Mouse (Mus musculus): ENCODE measurements at regions not wholly inside any gene's neighbourhood (a gene's known extent, or its start where the extent isn't known, plus 50 kb on each side); places are given as distances from the start of the nearest gene placed in this dataset.
A peak's percentile ranks its signal among the peaks of the same experiment; 100 is the strongest.

DNA sequence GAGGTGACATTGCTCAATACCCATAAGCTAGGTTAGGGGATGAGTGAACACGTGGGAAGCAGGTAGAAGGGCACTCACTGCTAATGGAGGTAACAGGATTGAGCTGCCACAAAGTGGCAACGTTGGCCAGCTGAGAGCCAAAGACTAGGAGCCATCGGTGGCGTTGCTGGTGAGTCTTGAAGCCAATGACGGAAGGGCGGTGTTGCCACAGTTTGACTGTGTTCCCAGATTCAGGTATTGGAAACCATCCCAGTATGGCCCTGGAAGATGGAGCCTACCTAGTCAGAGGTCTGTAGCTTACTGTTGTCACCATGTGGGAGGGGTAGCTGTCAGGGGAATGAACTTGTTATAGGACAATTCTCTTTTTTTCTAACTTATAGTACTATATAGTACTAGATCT, 158.4 kb downstream of the Ly86 start:
- no peak for TF ChIP-seq POLR2A (IDR thresholded peaks at IDR 0.05; ENCODE audit: control insufficient read depth, extremely low read depth, insufficient read depth, low read length, poor library complexity)
- Histone ChIP-seq H3K4me3 (ENCODE audit: control insufficient read depth, insufficient read depth, low read length) (no peak overlapping the region), H3K27ac (ENCODE audit: control insufficient read depth, insufficient read depth, low read length) (no peak overlapping the region), H3K36me3 (ENCODE audit: control insufficient read depth, insufficient read depth, low read length) (no peaks in the 10 kb centered on the region), H3K4me1 (replicated peaks; ENCODE audit: control insufficient read depth, insufficient read depth, low read length) (peaks cover 21% of the 10 kb centered on the region), H3K27me3 (ENCODE audit: control insufficient read depth, insufficient read depth, low read length) (no peaks in the 10 kb centered on the region)
- DNase-seq, result no peak
- WGBS, result 95% methylated on average over 6 of the region's 6 CpGs

DNA sequence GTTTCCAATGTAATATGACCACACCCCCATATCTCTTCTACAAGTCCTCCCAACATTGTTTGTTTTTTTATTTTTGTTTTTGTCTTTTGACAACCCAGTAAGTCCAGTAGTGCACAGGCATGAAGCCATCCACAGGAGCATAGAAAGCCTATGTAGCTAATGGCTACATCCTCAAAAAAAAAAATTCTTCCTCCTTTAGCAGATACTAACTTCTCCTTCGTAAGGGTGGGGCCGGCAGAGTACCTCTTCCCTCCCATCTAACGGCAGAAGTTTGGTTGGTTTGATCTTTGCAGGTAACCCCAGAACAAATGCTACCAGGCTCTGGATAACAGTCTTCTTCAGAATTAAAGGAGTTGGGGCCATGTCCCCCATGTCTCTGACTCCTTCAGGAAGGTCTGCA, 158.9 kb downstream of the Ly86 start:
- no peak overlapping the region for H3K27ac ChIP-seq (ENCODE audit: control insufficient read depth, insufficient read depth, low read length)
- WGBS, result 16% methylated on average over 3 of the region's 3 CpGs
- no peak for DNase-seq

GRCm38 (mm10) chr13:37504373-37504772, 159.4 kb downstream of the Ly86 start:
- DNase-seq, result no peak
- WGBS, result 60% methylated on average over 10 of the region's 10 CpGs
- Histone ChIP-seq H3K27me3 (ENCODE audit: control insufficient read depth, insufficient read depth, low read length) (no peaks in the 10 kb centered on the region), H3K4me1 (replicated peaks; ENCODE audit: control insufficient read depth, insufficient read depth, low read length) (peaks cover 28% of the 10 kb centered on the region), H3K27ac (ENCODE audit: control insufficient read depth, insufficient read depth, low read length) (no peak overlapping the region), H3K4me3 (ENCODE audit: control insufficient read depth, insufficient read depth, low read length) (no peak overlapping the region), H3K36me3 (ENCODE audit: control insufficient read depth, insufficient read depth, low read length) (no peaks in the 10 kb centered on the region)
- TF ChIP-seq POLR2A (IDR thresholded peaks at IDR 0.05; ENCODE audit: control insufficient read depth, extremely low read depth, insufficient read depth, low read length, poor library complexity) (no peak), CTCF (IDR thresholded peaks at IDR 0.05; ENCODE audit: borderline replicate concordance, control insufficient read depth, extremely low read depth, insufficient read depth, low read length, poor library complexity) (no peak)

More for the DNA sequence above, 158.9 kb downstream of the Ly86 start:
- Histone ChIP-seq H3K36me3 (ENCODE audit: control insufficient read depth, insufficient read depth, low read length) (no peaks in the 10 kb centered on the region), H3K4me1 (replicated peaks; ENCODE audit: control insufficient read depth, insufficient read depth, low read length) (peaks cover 25% of the 10 kb centered on the region), H3K27me3 (ENCODE audit: control insufficient read depth, insufficient read depth, low read length) (no peaks in the 10 kb centered on the region), H3K4me3 (ENCODE audit: control insufficient read depth, insufficient read depth, low read length) (no peak overlapping the region)
- TF ChIP-seq CTCF (IDR thresholded peaks at IDR 0.05; ENCODE audit: borderline replicate concordance, control insufficient read depth, extremely low read depth, insufficient read depth, low read length, poor library complexity) (no peak), POLR2A (IDR thresholded peaks at IDR 0.05; ENCODE audit: control insufficient read depth, extremely low read depth, insufficient read depth, low read length, poor library complexity) (no peak)

DNA sequence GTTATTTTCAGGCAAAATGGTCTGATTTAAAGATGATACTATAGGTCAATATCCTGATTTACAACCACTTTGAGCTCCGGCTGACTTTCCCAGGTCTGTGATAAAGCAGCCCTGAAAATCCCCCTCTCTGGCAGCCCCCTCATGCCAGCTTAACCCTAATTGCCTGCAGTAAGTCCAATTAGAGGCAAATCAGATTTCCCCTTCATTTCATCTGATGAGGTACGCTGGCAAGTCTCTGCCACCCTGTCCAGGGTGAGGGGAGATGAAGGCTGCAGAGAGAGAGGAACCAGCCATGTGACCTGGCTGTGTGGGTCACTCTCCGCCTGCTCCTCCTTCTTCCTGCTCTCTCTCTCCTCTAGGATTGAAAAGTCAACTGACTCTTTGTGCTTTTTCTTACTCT, 160.6 kb downstream of the Ly86 start:
- Histone ChIP-seq H3K27me3 (ENCODE audit: control insufficient read depth, insufficient read depth, low read length) (no peaks in the 10 kb centered on the region), H3K4me3 (ENCODE audit: control insufficient read depth, insufficient read depth, low read length) (no peak overlapping the region), H3K36me3 (ENCODE audit: control insufficient read depth, insufficient read depth, low read length) (no peaks in the 10 kb centered on the region), H3K27ac (ENCODE audit: control insufficient read depth, insufficient read depth, low read length) (no peak overlapping the region), H3K4me1 (replicated peaks; ENCODE audit: control insufficient read depth, insufficient read depth, low read length) (peaks cover 34% of the 10 kb centered on the region)
- TF ChIP-seq POLR2A (IDR thresholded peaks at IDR 0.05; ENCODE audit: control insufficient read depth, extremely low read depth, insufficient read depth, low read length, poor library complexity) (no peak), CTCF (IDR thresholded peaks at IDR 0.05; ENCODE audit: borderline replicate concordance, control insufficient read depth, extremely low read depth, insufficient read depth, low read length, poor library complexity) (no peak)
- WGBS, result 89% methylated on average over 3 of the region's 3 CpGs
- no peak for DNase-seq

DNA sequence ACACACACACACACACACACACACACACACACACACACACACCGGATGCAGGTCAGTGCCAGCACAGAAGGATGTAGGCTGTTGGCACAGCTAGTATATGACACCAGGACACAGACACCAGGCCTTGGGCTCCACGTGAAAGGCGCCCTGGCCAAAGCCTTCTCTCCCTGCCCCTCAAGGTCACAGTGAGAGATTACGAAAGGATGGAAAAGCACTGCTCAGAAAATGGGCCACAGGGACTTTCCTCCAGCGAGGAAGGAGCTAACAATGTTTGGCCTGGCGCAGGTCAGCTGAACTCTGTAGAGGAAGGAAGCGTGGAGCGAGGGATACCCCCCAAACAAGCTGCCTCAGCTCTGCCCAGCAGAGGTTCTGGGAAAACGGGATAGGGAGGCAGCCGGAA, 161.0 kb downstream of the Ly86 start:
- Histone ChIP-seq H3K27ac (ENCODE audit: control insufficient read depth, insufficient read depth, low read length) (no peak overlapping the region), H3K4me3 (ENCODE audit: control insufficient read depth, insufficient read depth, low read length) (no peak overlapping the region), H3K27me3 (ENCODE audit: control insufficient read depth, insufficient read depth, low read length) (no peaks in the 10 kb centered on the region), H3K36me3 (ENCODE audit: control insufficient read depth, insufficient read depth, low read length) (no peaks in the 10 kb centered on the region), H3K4me1 (replicated peaks; ENCODE audit: control insufficient read depth, insufficient read depth, low read length) (peaks cover 34% of the 10 kb centered on the region)
- no peak for TF ChIP-seq CTCF (IDR thresholded peaks at IDR 0.05; ENCODE audit: borderline replicate concordance, control insufficient read depth, extremely low read depth, insufficient read depth, low read length, poor library complexity)
- TF ChIP-seq POLR2A (IDR thresholded peaks at IDR 0.05; ENCODE audit: control insufficient read depth, extremely low read depth, insufficient read depth, low read length, poor library complexity), result no peak
- WGBS, result 79% methylated on average over 10 of the region's 10 CpGs
- no peak for DNase-seq

- 87% methylated on average over 8 of the region's 8 CpGs for WGBS
- Histone ChIP-seq H3K4me1 (replicated peaks; ENCODE audit: control insufficient read depth, insufficient read depth, low read length) (peaks cover 34% of the 10 kb centered on the region), H3K36me3 (ENCODE audit: control insufficient read depth, insufficient read depth, low read length) (no peaks in the 10 kb centered on the region)
These were observed 161.7 kb downstream of the Ly86 start for GRCm38 (mm10) chr13:37506701-37507100.

DNA sequence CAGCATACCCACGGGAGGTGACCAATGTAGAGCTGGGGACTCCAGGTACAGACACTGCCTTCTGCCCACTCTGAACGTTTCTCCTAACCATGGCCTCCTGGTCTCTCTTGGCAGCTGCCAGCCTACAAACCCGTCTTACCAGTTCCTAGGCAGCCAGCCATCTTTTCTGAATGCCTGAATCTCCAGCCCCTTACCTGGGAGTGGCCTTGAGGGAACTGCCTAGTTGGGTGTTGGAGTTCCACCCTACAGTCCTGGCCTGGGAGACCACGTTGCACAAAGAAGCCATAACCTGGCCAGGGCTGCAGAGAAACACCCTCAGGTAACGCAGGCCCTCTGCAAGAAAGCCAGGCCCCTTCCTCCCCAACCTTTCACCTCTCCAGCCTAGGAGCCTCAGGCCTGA, 162.1 kb downstream of the Ly86 start:
- Histone ChIP-seq H3K27me3 (ENCODE audit: control insufficient read depth, insufficient read depth, low read length) (no peaks in the 10 kb centered on the region), H3K4me3 (ENCODE audit: control insufficient read depth, insufficient read depth, low read length) (no peak overlapping the region), H3K4me1 (replicated peaks; ENCODE audit: control insufficient read depth, insufficient read depth, low read length) (peaks cover 34% of the 10 kb centered on the region), H3K27ac (ENCODE audit: control insufficient read depth, insufficient read depth, low read length) (no peak overlapping the region), H3K36me3 (ENCODE audit: control insufficient read depth, insufficient read depth, low read length) (no peaks in the 10 kb centered on the region)
- no peak for TF ChIP-seq POLR2A (IDR thresholded peaks at IDR 0.05; ENCODE audit: control insufficient read depth, extremely low read depth, insufficient read depth, low read length, poor library complexity)
- TF ChIP-seq CTCF (IDR thresholded peaks at IDR 0.05; ENCODE audit: borderline replicate concordance, control insufficient read depth, extremely low read depth, insufficient read depth, low read length, poor library complexity), result no peak
- 87% methylated on average over 5 of the region's 5 CpGs for WGBS
- DNase-seq, result no peak

More at GRCm38 (mm10) chr13:37506701-37507100, 161.7 kb downstream of the Ly86 start:
- no peak for DNase-seq
- TF ChIP-seq POLR2A (IDR thresholded peaks at IDR 0.05; ENCODE audit: control insufficient read depth, extremely low read depth, insufficient read depth, low read length, poor library complexity), result no peak
- no peak for TF ChIP-seq CTCF (IDR thresholded peaks at IDR 0.05; ENCODE audit: borderline replicate concordance, control insufficient read depth, extremely low read depth, insufficient read depth, low read length, poor library complexity)
- H3K27me3 ChIP-seq (ENCODE audit: control insufficient read depth, insufficient read depth, low read length), result no peaks in the 10 kb centered on the region
- peak overlapping the region; percentile 17; the same call in 1 of the 2 replicates for H3K27ac ChIP-seq (ENCODE audit: control insufficient read depth, insufficient read depth, low read length)
- no peak overlapping the region for H3K4me3 ChIP-seq (ENCODE audit: control insufficient read depth, insufficient read depth, low read length)
